In genomic region chr16:49375108-49375507, GRCm38 (mm10) we compare ENCODE assay signal across 35 mouse cellular contexts.
"Had no signal": no experiment of that assay in that cellular context is flagged by ENCODE, and none has a peak within 500 bp of the region (broad histone marks: within the 10 kb centered on the region; RNA-seq: fewer than 3 reads in every experiment).

No protein-coding gene starts in this region.

- H3K4me2 ChIP-seq: heart, embryonic 11.5 days; heart, embryonic 12.5 days; heart, embryonic 13.5 days; heart, embryonic 15.5 days; hindbrain, embryonic 12.5 days; hindbrain, embryonic 13.5 days; hindbrain, embryonic 14.5 days; hindbrain, embryonic 15.5 days; intestine, embryonic 15.5 days; kidney, embryonic 15.5 days had no signal

- H3K4me3 ChIP-seq: heart, adult 2 months; heart, embryonic 10.5 days; heart, embryonic 12.5 days; heart, embryonic 13.5 days; heart, embryonic 15.5 days; hindbrain, embryonic 10.5 days; hindbrain, embryonic 12.5 days; hindbrain, embryonic 13.5 days; hindbrain, embryonic 15.5 days; intestine, embryonic 15.5 days; kidney, embryonic 15.5 days; layer of hippocampus, adult 2 months had no signal

- H3K27ac ChIP-seq: heart, adult 2 months; heart, embryonic 10.5 days; heart, embryonic 13.5 days; heart, embryonic 15.5 days; hindbrain, embryonic 10.5 days; hindbrain, embryonic 12.5 days; hindbrain, embryonic 13.5 days; hindbrain, embryonic 14.5 days; hindbrain, embryonic 15.5 days; hindbrain, postnatal 0 days; intestine, embryonic 15.5 days; kidney, embryonic 15.5 days; kidney, postnatal 0 days; layer of hippocampus, adult 2 months had no signal

- DNase-seq: heart, adult 2 months; heart, postnatal 10 days; heart, postnatal 14 days; heart, postnatal 36 days; heart, postnatal 4 days; kidney, adult 11 months; kidney, adult 18-20 months; kidney, adult 2 months; kidney, adult 8-10 months; kidney, adult 9 months; kidney, postnatal 10 days; kidney, postnatal 14 days; kidney, postnatal 25 days; kidney, postnatal 36 days; kidney, postnatal 4 days; layer of hippocampus, adult 9-11 months had no signal

- H3K27me3 ChIP-seq: heart, embryonic 12.5 days; heart, embryonic 13.5 days; heart, embryonic 15.5 days; hindbrain, embryonic 12.5 days; hindbrain, embryonic 13.5 days; hindbrain, embryonic 15.5 days; intestine, embryonic 15.5 days; kidney, embryonic 15.5 days had no signal

- H3K36me3 ChIP-seq: heart, embryonic 10.5 days; heart, embryonic 12.5 days; heart, embryonic 13.5 days; heart, embryonic 15.5 days; hindbrain, embryonic 10.5 days; hindbrain, embryonic 12.5 days; hindbrain, embryonic 13.5 days; hindbrain, embryonic 15.5 days; intestine, embryonic 15.5 days; kidney, embryonic 15.5 days had no signal

- ATAC-seq: hindbrain, embryonic 16.5 days; hindbrain, postnatal 0 days; inflammation-experienced regulatory T-cells, adult 6 months; intestine, embryonic 15.5 days; intestine, embryonic 16.5 days; intestine, postnatal 0 days had no signal

- H3K4me1 ChIP-seq: heart, embryonic 10.5 days; heart, embryonic 12.5 days; heart, embryonic 13.5 days; heart, embryonic 15.5 days; hindbrain, embryonic 10.5 days; hindbrain, embryonic 12.5 days; hindbrain, embryonic 13.5 days; hindbrain, embryonic 15.5 days; intestine, embryonic 15.5 days; kidney, embryonic 15.5 days had no signal

- H3K9me3 ChIP-seq: heart, embryonic 10.5 days; heart, embryonic 12.5 days; heart, embryonic 13.5 days; heart, embryonic 15.5 days; hindbrain, embryonic 10.5 days; hindbrain, embryonic 12.5 days; hindbrain, embryonic 13.5 days; hindbrain, embryonic 15.5 days; intestine, embryonic 15.5 days; kidney, embryonic 15.5 days had no signal

- H3K9ac ChIP-seq: heart, embryonic 12.5 days; heart, embryonic 13.5 days; heart, embryonic 15.5 days; hindbrain, embryonic 12.5 days; hindbrain, embryonic 13.5 days; hindbrain, embryonic 14.5 days; hindbrain, embryonic 15.5 days; intestine, embryonic 15.5 days; kidney, embryonic 15.5 days had no signal
